Mouse (Mus musculus) midbrain, embryonic 12.5 days (tissue): ENCODE measurements at regions not wholly inside any gene's neighbourhood (a gene's known extent, or its start where the extent isn't known, plus 50 kb on each side); places are given as distances from the start of the nearest gene placed in this dataset.

Experiments used
- ATAC-seq: fragments of 200-750 bp; cut with Nextera tagmentation; 2 replicates; pipeline ENCODE4 v1.8.0; 2017; ENCODE audit warnings: low read depth, moderate TSS enrichment, moderate library complexity; ENCODE audit not compliant: low FRiP score
- H3K27ac ChIP-seq: fragments of 300-500 bp; sonication (generic); replicated peaks from 2 replicates; pipeline ENCODE4 v1.5.1; 2016; ENCODE audit warnings: mild to moderate bottlenecking
- H3K27me3 ChIP-seq: fragments of 300-500 bp; sonication (generic); 2 replicates; pipeline ENCODE4 v1.6.1; 2016; ENCODE audit warnings: mild to moderate bottlenecking
- H3K36me3 ChIP-seq: fragments of 300-500 bp; sonication (generic); 2 replicates; pipeline ENCODE4 v1.6.1; 2016
- H3K4me1 ChIP-seq: fragments of 300-500 bp; sonication (generic); 2 replicates; pipeline ENCODE4 v1.6.1; 2016
- H3K4me2 ChIP-seq: fragments of 300-500 bp; sonication (generic); replicated peaks from 2 replicates; pipeline ENCODE4 v1.6.1; 2016; ENCODE audit warnings: mild to moderate bottlenecking, moderate library complexity
- H3K4me3 ChIP-seq: fragments of 300-500 bp; sonication (generic); 2 replicates; pipeline ENCODE4 v1.5.1; 2016; ENCODE audit warnings: mild to moderate bottlenecking
- H3K9ac ChIP-seq: fragments of 300-500 bp; sonication (generic); replicated peaks from 2 replicates; pipeline ENCODE4 v1.6.1; 2016; ENCODE audit warnings: mild to moderate bottlenecking, moderate library complexity
- H3K9me3 ChIP-seq: fragments of 300-500 bp; sonication (generic); 2 replicates; pipeline ENCODE4 v1.6.1; 2016; ENCODE audit warnings: mild to moderate bottlenecking
- WGBS: fragments of 180-500 bp; shearing (Covaris S2); methylation state at CpG from one replicate; pipeline ENCODE4 v1.1.7; 2016; 5-methylcytosine and 5-hydroxymethylcytosine counted together

- Histone ChIP-seq H3K36me3 (no peaks in the 10 kb centered on the region), H3K9me3 (no peaks in the 10 kb centered on the region), H3K4me1 (0 out of 2 replicates have a peak, but pooled peaks cover 3% of the 10 kb centered on the region), H3K27ac (no peak overlapping the region), H3K4me3 (no peak overlapping the region), H3K9ac (no peak overlapping the region), H3K4me2 (no peak overlapping the region), H3K27me3 (no peaks in the 10 kb centered on the region)
- ATAC-seq = no peak
- WGBS = 73% methylated on average over 6 of the region's 6 CpGs
These were observed 188.4 kb upstream of the Ipo5 start for GRCm38 (mm10) chr14:120722546-120723112.

- WGBS = 84% methylated on average over 10 of the region's 10 CpGs
These were observed 182.9 kb upstream of the Ipo5 start for GRCm38 (mm10) chr14:120728107-120728506.

GRCm38 (mm10) chr14:120730226-120730625 lies 180.8 kb upstream of the Ipo5 start:
- H3K27ac ChIP-seq = no peak overlapping the region
- ATAC-seq = no peak
- WGBS = 66% methylated on average over 3 of the region's 3 CpGs
- H3K4me2 ChIP-seq = no peak overlapping the region
- H3K9me3 ChIP-seq = no peaks in the 10 kb centered on the region
- no peak overlapping the region for H3K4me3 ChIP-seq
- H3K4me1 ChIP-seq = no peaks in the 10 kb centered on the region
- no peak overlapping the region for H3K9ac ChIP-seq
- no peaks in the 10 kb centered on the region for H3K36me3 ChIP-seq
- no peaks in the 10 kb centered on the region for H3K27me3 ChIP-seq

More at GRCm38 (mm10) chr14:120728107-120728506, 182.9 kb upstream of the Ipo5 start:
- Histone ChIP-seq H3K36me3 (no peaks in the 10 kb centered on the region), H3K9ac (no peak overlapping the region), H3K4me1 (no peaks in the 10 kb centered on the region), H3K27ac (no peak overlapping the region), H3K27me3 (no peaks in the 10 kb centered on the region), H3K4me3 (no peak overlapping the region), H3K9me3 (no peaks in the 10 kb centered on the region), H3K4me2 (no peak overlapping the region)
- ATAC-seq = no peak

- 70% methylated on average over 7 of the region's 7 CpGs for WGBS
- no peaks in the 10 kb centered on the region for H3K9me3 ChIP-seq
- no peak overlapping the region for H3K4me3 ChIP-seq
- no peak overlapping the region for H3K27ac ChIP-seq
- H3K9ac ChIP-seq = no peak overlapping the region
- H3K27me3 ChIP-seq = no peaks in the 10 kb centered on the region
- no peaks in the 10 kb centered on the region for H3K4me1 ChIP-seq
- H3K4me2 ChIP-seq = no peak overlapping the region
- ATAC-seq = no peak
- no peaks in the 10 kb centered on the region for H3K36me3 ChIP-seq
These were observed 179.2 kb upstream of the Ipo5 start for GRCm38 (mm10) chr14:120731679-120732281.

- Histone ChIP-seq H3K4me3 (no peak overlapping the region), H3K4me1 (no peaks in the 10 kb centered on the region), H3K9ac (no peak overlapping the region), H3K4me2 (no peak overlapping the region), H3K27me3 (no peaks in the 10 kb centered on the region), H3K36me3 (no peaks in the 10 kb centered on the region), H3K27ac (no peak overlapping the region), H3K9me3 (no peaks in the 10 kb centered on the region)
- peak; percentile 41; the same call in 1 of the 2 replicates for ATAC-seq
- WGBS = 75% methylated on average over 15 of the region's 15 CpGs
These were observed 178.5 kb upstream of the Ipo5 start for GRCm38 (mm10) chr14:120732400-120733138.

- H3K9ac ChIP-seq = no peak overlapping the region
- ATAC-seq = no peak
- H3K27me3 ChIP-seq = no peaks in the 10 kb centered on the region
- no peak overlapping the region for H3K4me2 ChIP-seq
- 90% methylated on average over 5 of the region's 5 CpGs for WGBS
- no peaks in the 10 kb centered on the region for H3K4me1 ChIP-seq
- H3K4me3 ChIP-seq = no peak overlapping the region
- H3K9me3 ChIP-seq = no peaks in the 10 kb centered on the region
- H3K27ac ChIP-seq = no peak overlapping the region
- H3K36me3 ChIP-seq = no peaks in the 10 kb centered on the region
These were observed 169.5 kb upstream of the Ipo5 start for GRCm38 (mm10) chr14:120741492-120742054.

GRCm38 (mm10) chr14:120754011-120754410 lies 157.0 kb upstream of the Ipo5 start:
- no peak overlapping the region for H3K4me2 ChIP-seq
- no peak overlapping the region for H3K4me3 ChIP-seq
- no peaks in the 10 kb centered on the region; the same call in 1 of the 2 replicates for H3K4me1 ChIP-seq
- no peaks in the 10 kb centered on the region for H3K27me3 ChIP-seq
- no peaks in the 10 kb centered on the region for H3K36me3 ChIP-seq
- WGBS = 76% methylated on average over 1 of the region's 1 CpGs
- no peak overlapping the region for H3K27ac ChIP-seq
- H3K9ac ChIP-seq = no peak overlapping the region
- H3K9me3 ChIP-seq = no peaks in the 10 kb centered on the region
- ATAC-seq = no peak

- Histone ChIP-seq H3K4me3 (no peak overlapping the region), H3K4me1 (no peaks in the 10 kb centered on the region; the same call in 1 of the 2 replicates), H3K9ac (no peak overlapping the region), H3K27ac (no peak overlapping the region), H3K4me2 (no peak overlapping the region), H3K27me3 (no peaks in the 10 kb centered on the region), H3K9me3 (no peaks in the 10 kb centered on the region), H3K36me3 (no peaks in the 10 kb centered on the region)
- WGBS = 83% methylated on average over 10 of the region's 10 CpGs
- ATAC-seq = no peak
These were observed 155.6 kb upstream of the Ipo5 start for GRCm38 (mm10) chr14:120755389-120755788.

GRCm38 (mm10) chr14:120758200-120758830 lies 152.7 kb upstream of the Ipo5 start:
- H3K4me2 ChIP-seq = no peak overlapping the region
- no peak overlapping the region for H3K9ac ChIP-seq
- H3K4me1 ChIP-seq = no peaks in the 10 kb centered on the region; the same call in 1 of the 2 replicates
- no peak overlapping the region for H3K27ac ChIP-seq
- no peak for ATAC-seq
- no peaks in the 10 kb centered on the region for H3K9me3 ChIP-seq
- no peak overlapping the region for H3K4me3 ChIP-seq
- WGBS = 83% methylated on average over 14 of the region's 14 CpGs
- H3K27me3 ChIP-seq = no peaks in the 10 kb centered on the region
- no peaks in the 10 kb centered on the region for H3K36me3 ChIP-seq

- Histone ChIP-seq H3K27ac (no peak overlapping the region), H3K9me3 (no peaks in the 10 kb centered on the region), H3K4me1 (no peaks in the 10 kb centered on the region), H3K4me2 (no peak overlapping the region), H3K36me3 (no peaks in the 10 kb centered on the region), H3K4me3 (no peak overlapping the region), H3K27me3 (no peaks in the 10 kb centered on the region), H3K9ac (no peak overlapping the region)
- 81% methylated on average over 7 of the region's 7 CpGs for WGBS
- no peak for ATAC-seq
These were observed 148.9 kb upstream of the Ipo5 start for GRCm38 (mm10) chr14:120762168-120762567.

GRCm38 (mm10) chr14:120762733-120763132 lies 148.3 kb upstream of the Ipo5 start:
- Histone ChIP-seq H3K27ac (no peak overlapping the region), H3K9ac (no peak overlapping the region), H3K4me2 (no peak overlapping the region), H3K4me3 (no peak overlapping the region), H3K9me3 (no peaks in the 10 kb centered on the region), H3K27me3 (no peaks in the 10 kb centered on the region), H3K36me3 (no peaks in the 10 kb centered on the region), H3K4me1 (no peaks in the 10 kb centered on the region)
- WGBS = 75% methylated on average over 11 of the region's 11 CpGs
- ATAC-seq = no peak

GRCm38 (mm10) chr14:120763796-120764195 lies 147.2 kb upstream of the Ipo5 start:
- H3K27ac ChIP-seq = no peak overlapping the region
- H3K27me3 ChIP-seq = no peaks in the 10 kb centered on the region
- no peaks in the 10 kb centered on the region for H3K4me1 ChIP-seq
- 91% methylated on average over 5 of the region's 5 CpGs for WGBS
- no peaks in the 10 kb centered on the region for H3K9me3 ChIP-seq
- ATAC-seq = no peak
- H3K4me2 ChIP-seq = no peak overlapping the region
- no peak overlapping the region for H3K4me3 ChIP-seq
- no peaks in the 10 kb centered on the region for H3K36me3 ChIP-seq
- no peak overlapping the region for H3K9ac ChIP-seq
